Mouse (Mus musculus) testis, adult 2 months (tissue): Measurements from ENCODE around the gene Cdk9.

Experiments
- CTCF ChIP-seq: fragments of 200-500 bp; IDR thresholded peaks from 2 replicates; pipeline ENCODE4 v1.5.1; 2012; ENCODE audit warnings: low read depth, mild to moderate bottlenecking, inconsistent platforms, low read length, moderate library complexity; ENCODE audit not compliant: control insufficient read depth, insufficient read depth, insufficient replicate concordance
- POLR2A ChIP-seq: fragments of 200-500 bp; IDR thresholded peaks from 2 replicates; pipeline ENCODE4 v1.6.1; 2012; ENCODE audit warnings: low read depth, mild to moderate bottlenecking, inconsistent platforms, low read length, moderate library complexity; ENCODE audit not compliant: control insufficient read depth

DNA sequence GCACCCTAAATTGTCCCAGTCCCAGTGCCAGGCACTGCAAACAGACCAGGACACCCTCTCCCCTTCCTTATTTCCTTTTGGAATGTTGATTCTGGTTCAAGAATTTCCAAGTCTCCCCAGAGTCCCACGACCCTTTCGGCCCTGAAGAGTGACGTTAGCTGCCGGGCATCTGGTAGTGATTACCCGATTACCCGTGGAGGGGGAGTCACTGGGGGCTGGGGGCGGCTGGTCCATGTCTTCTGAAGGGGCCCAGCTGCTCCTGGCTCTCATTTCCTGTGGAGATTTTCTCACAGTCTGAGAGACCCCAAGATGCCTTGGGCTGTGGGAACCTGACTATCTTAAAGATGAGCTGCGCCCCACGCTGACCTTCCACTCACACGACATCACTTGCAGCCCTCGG lies 18.0 kb upstream of the Cdk9 start:
- TF ChIP-seq CTCF = no peak
- no peak for TF ChIP-seq POLR2A
